Mouse (Mus musculus): ENCODE measurements around the gene Ywhab. TPM values are rescaled to one million over a fixed set of nuclear protein-coding genes. Genes with fewer than 3 reads are reported as not detected.

Gene Ywhab
- 487 and 519 TPM in 2 replicates for polyA plus RNA-seq (2015; fragmentation: Nextera tagmentation; extraction: Ambion mirVana)

DNA sequence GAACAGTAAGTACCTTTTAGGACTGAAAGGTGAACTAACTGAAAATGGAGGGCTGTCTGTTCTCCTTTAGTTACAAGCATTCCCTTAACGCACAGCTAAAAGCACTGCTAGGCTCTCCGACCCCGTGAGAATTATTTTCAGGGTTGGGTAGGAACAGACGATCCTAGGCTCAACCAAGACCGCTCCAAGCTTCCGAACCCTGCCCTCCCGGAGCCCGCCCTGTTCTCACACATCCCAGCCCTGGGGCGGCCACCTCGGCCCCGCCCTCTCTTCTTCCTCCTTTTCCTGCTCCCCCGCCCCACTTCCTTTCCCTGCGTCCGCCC is at the start of gene Ywhab:
TSS of gene Ywhab (plus strand) at position 307 of the 323 bp plus-strand sequence.
- H3K4me2 ChIP-seq, result peak within 1 kb of the TSS; percentile 68

DNA sequence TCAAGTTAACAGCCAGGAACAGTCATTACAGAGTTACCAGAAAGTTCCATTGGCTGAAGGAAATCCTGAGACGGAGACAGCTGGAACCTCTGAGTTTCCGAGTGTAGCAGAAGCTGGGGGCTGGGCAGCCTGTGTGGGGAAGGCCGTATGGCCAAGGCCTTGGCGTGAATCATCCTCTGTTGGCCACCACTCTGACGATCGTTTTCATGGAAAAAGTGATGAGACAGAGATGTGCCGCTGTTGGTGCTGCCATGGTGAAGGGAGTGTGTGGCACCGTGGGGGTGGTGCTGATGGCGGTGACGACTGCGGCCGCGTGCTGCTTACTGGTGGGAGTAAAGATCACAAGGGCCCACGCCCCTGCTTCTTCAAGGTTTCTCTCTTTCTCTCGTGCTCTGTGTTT is 48.5 kb upstream of the Ywhab start:
- Histone ChIP-seq H3K4me3 (replicated peaks) (no peak overlapping the region), H3K27me3 (replicated peaks) (peaks cover 7% of the 10 kb centered on the region; the same call in 1 of the 2 replicates), H3K4me2 (no peak overlapping the region), H3K9ac (replicated peaks) (no peak overlapping the region), H3K4me1 (no peaks in the 10 kb centered on the region), H3K27ac (replicated peaks) (no peak overlapping the region), H3K36me3 (no peaks in the 10 kb centered on the region), H3K9me3 (replicated peaks) (no peaks in the 10 kb centered on the region)
- 80% methylated on average over 15 of the region's 15 CpGs for WGBS
- no peak for ATAC-seq (ENCODE audit: low FRiP score)

More for the DNA sequence above, at the start of gene Ywhab:
- Histone ChIP-seq H3K36me3 (peaks cover 5% of the 10 kb centered on the region; the same call in 1 of the 2 replicates), H3K4me3 (replicated peaks) (peak within 1 kb of the TSS; percentile 97), H3K27ac (replicated peaks) (peak within 1 kb of the TSS; percentile 96), H3K9me3 (replicated peaks) (no peaks in the 10 kb centered on the region), H3K4me1 (peaks cover 30% of the 10 kb centered on the region), H3K9ac (replicated peaks) (peak within 1 kb of the TSS; percentile 96), H3K27me3 (replicated peaks) (no peaks in the 10 kb centered on the region)
- no peak for ATAC-seq (ENCODE audit: low FRiP score)
- WGBS, result under 1% methylated on average over 11 of the region's 14 CpGs

- H3K27ac ChIP-seq (replicated peaks), result no peak overlapping the region
- no peaks in the 10 kb centered on the region for H3K4me1 ChIP-seq
- no peak for ATAC-seq (ENCODE audit: low FRiP score)
- H3K4me2 ChIP-seq, result no peak overlapping the region
- no peak overlapping the region for H3K4me3 ChIP-seq (replicated peaks)
- no peaks in the 10 kb centered on the region for H3K36me3 ChIP-seq
- no peaks in the 10 kb centered on the region for H3K9me3 ChIP-seq (replicated peaks)
- H3K27me3 ChIP-seq (replicated peaks), result peaks cover 7% of the 10 kb centered on the region; the same call in 1 of the 2 replicates
- 71% methylated on average over 7 of the region's 7 CpGs for WGBS
- H3K9ac ChIP-seq (replicated peaks), result no peak overlapping the region
Measured at GRCm38 (mm10) chr2:163947976-163948375, 46.8 kb upstream of the Ywhab start.

DNA sequence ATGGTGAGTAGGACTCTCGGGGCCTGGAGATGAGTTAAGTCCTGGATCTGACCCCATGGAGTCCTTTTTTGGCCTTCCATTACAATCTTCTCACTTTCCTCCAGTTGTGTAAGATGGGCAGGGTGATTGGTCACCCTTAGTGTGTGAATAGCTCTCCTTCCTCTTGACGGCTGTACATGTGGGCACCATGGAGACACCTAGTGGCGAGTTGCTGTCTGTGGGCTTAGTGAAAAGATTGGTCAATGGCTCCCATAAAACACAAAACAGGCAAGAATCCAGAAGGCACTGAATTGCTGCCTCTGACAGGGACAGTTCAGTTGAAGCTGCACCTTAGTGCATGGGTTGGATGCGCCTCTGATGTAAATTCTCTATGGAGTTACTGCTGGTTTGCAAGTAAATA is 43.0 kb upstream of the Ywhab start:
- H3K9me3 ChIP-seq (replicated peaks), result no peaks in the 10 kb centered on the region
- no peak overlapping the region for H3K9ac ChIP-seq (replicated peaks)
- no peak overlapping the region for H3K27ac ChIP-seq (replicated peaks)
- H3K27me3 ChIP-seq (replicated peaks), result peaks cover 7% of the 10 kb centered on the region; the same call in 1 of the 2 replicates
- H3K4me3 ChIP-seq (replicated peaks), result no peak overlapping the region
- H3K4me1 ChIP-seq, result no peaks in the 10 kb centered on the region
- no peak; the same call in 1 of the 2 replicates for ATAC-seq (ENCODE audit: low FRiP score)
- H3K36me3 ChIP-seq, result no peaks in the 10 kb centered on the region
- H3K4me2 ChIP-seq, result no peak overlapping the region
- WGBS, result 22% methylated on average over 4 of the region's 4 CpGs

GRCm38 (mm10) chr2:163953622-163954310 is 41.0 kb upstream of the Ywhab start:
- Histone ChIP-seq H3K4me1 (no peaks in the 10 kb centered on the region), H3K36me3 (no peaks in the 10 kb centered on the region), H3K27ac (replicated peaks) (no peak overlapping the region), H3K9me3 (replicated peaks) (no peaks in the 10 kb centered on the region; the same call in 1 of the 2 replicates), H3K9ac (replicated peaks) (no peak overlapping the region), H3K4me2 (no peak overlapping the region), H3K27me3 (replicated peaks) (peaks cover 7% of the 10 kb centered on the region; the same call in 1 of the 2 replicates), H3K4me3 (replicated peaks) (no peak overlapping the region)
- ATAC-seq (ENCODE audit: low FRiP score), result no peak
- WGBS, result 34% methylated on average over 7 of the region's 7 CpGs

- H3K27ac ChIP-seq (replicated peaks), result no peak overlapping the region
- no peak overlapping the region for H3K9ac ChIP-seq (replicated peaks)
- ATAC-seq (ENCODE audit: low FRiP score), result no peak
- no peaks in the 10 kb centered on the region for H3K9me3 ChIP-seq (replicated peaks)
- no peak overlapping the region for H3K4me3 ChIP-seq (replicated peaks)
- no peaks in the 10 kb centered on the region for H3K36me3 ChIP-seq
- H3K27me3 ChIP-seq (replicated peaks), result peaks cover 3% of the 10 kb centered on the region; the same call in 1 of the 2 replicates
- peaks cover 5% of the 10 kb centered on the region for H3K4me1 ChIP-seq
- no peak overlapping the region for H3K4me2 ChIP-seq
- WGBS, result 59% methylated on average over 18 of the region's 19 CpGs
Measured at GRCm38 (mm10) chr2:163964606-163965560, 29.9 kb upstream of the Ywhab start.

DNA sequence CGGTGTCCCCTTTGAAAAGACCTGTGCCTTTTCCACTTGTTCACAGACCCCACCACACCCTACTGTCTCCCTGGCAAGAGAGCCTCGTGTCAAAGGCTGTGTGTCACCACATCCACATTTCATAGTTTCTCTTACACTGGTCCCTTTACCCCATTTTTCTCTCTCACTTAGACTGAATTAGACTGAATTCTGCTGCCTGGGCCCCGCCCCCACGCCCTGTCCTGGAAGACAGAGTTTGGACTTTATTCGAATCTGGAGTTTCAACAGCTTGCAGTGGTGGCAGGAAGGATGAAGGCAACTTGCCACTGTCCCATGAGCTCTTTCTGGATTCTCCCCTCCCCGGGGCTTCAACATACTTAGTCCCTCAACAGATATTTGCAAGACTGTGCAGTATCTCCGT is 29.1 kb upstream of the Ywhab start:
- Histone ChIP-seq H3K27me3 (replicated peaks) (peaks cover 3% of the 10 kb centered on the region; the same call in 1 of the 2 replicates), H3K4me3 (replicated peaks) (no peak overlapping the region), H3K9ac (replicated peaks) (no peak overlapping the region), H3K27ac (replicated peaks) (no peak overlapping the region), H3K36me3 (no peaks in the 10 kb centered on the region), H3K4me1 (peaks cover 5% of the 10 kb centered on the region), H3K4me2 (no peak overlapping the region), H3K9me3 (replicated peaks) (no peaks in the 10 kb centered on the region)
- ATAC-seq (ENCODE audit: low FRiP score), result no peak
- 67% methylated on average over 7 of the region's 7 CpGs for WGBS

DNA sequence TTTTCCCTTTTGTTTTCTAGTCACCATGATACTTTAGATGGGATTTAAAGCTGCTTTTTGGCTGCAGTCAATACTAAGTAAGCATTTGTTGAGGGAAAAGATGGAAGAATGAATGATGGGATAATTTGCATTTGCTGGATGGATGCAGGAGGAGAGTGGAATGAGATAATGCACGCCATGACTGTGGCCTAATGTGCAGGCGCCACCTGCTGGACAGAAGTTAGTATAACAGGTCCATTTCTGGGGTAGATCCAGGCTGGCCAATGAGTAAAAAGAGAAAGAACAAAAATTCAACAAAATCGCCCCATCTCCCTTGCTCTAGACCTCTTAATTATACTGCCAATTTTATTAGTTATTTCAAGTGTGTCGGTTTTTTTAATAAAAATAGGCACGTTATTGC is 26.2 kb upstream of the Ywhab start:
- peaks cover 3% of the 10 kb centered on the region; the same call in 1 of the 2 replicates for H3K27me3 ChIP-seq (replicated peaks)
- ATAC-seq (ENCODE audit: low FRiP score), result peak; percentile 41; the same call in 1 of the 2 replicates
- H3K4me1 ChIP-seq, result peaks cover 5% of the 10 kb centered on the region
- H3K4me2 ChIP-seq, result no peak overlapping the region
- H3K4me3 ChIP-seq (replicated peaks), result no peak overlapping the region
- H3K36me3 ChIP-seq, result no peaks in the 10 kb centered on the region
- H3K27ac ChIP-seq (replicated peaks), result no peak overlapping the region
- no peak overlapping the region for H3K9ac ChIP-seq (replicated peaks)
- WGBS, result 4% methylated on average over 5 of the region's 5 CpGs
- H3K9me3 ChIP-seq (replicated peaks), result no peaks in the 10 kb centered on the region

DNA sequence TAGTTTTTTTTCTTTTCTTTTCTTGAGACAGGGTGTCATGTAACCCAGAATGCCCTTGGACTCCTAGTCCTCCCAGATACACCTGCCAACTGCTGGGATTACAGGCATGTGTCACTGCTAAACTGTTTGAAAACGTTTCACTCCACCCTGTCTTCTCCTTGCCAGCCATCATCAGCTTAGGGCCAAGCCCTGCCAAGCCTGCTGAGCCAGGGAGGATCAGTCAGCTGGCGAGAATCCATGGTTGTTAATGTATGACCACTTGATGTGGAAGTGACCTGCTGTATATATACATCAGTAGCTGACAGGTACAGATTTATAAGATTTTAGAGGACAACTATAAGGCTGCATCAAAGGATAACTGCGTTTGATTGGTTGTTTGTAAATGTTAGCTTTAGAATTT is 24.4 kb upstream of the Ywhab start:
- H3K9ac ChIP-seq (replicated peaks), result no peak overlapping the region
- peaks cover 3% of the 10 kb centered on the region; the same call in 1 of the 2 replicates for H3K27me3 ChIP-seq (replicated peaks)
- H3K9me3 ChIP-seq (replicated peaks), result no peaks in the 10 kb centered on the region
- H3K4me2 ChIP-seq, result no peak overlapping the region
- H3K4me3 ChIP-seq (replicated peaks), result no peak overlapping the region
- ATAC-seq (ENCODE audit: low FRiP score), result no peak
- WGBS, result 54% methylated on average over 3 of the region's 3 CpGs
- H3K27ac ChIP-seq (replicated peaks), result no peak overlapping the region
- no peaks in the 10 kb centered on the region for H3K4me1 ChIP-seq
- H3K36me3 ChIP-seq, result no peaks in the 10 kb centered on the region

DNA sequence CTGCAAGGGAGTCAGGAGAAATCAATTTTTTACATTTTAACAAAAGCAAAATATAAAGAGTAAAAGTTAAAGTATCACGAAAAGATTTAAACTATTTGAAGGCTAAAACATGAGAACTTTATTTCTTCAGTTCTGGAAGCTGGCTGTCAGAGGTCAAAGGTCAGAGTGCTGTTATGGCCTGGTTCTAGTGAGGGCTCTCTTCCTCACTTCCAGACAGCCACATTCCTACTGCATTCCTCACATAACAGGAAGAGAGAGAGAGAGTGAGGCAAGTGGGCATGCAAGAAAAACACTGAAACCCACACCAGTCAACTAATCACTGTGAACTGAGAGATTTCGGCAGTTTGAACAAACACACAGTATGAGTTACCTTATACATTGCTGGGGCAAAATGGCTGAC is 20.7 kb upstream of the Ywhab start:
- H3K36me3 ChIP-seq, result no peaks in the 10 kb centered on the region
- H3K4me1 ChIP-seq, result no peaks in the 10 kb centered on the region
- H3K4me2 ChIP-seq, result no peak overlapping the region
- H3K4me3 ChIP-seq (replicated peaks), result no peak overlapping the region
- H3K27ac ChIP-seq (replicated peaks), result no peak overlapping the region
- H3K27me3 ChIP-seq (replicated peaks), result 0 out of 2 replicates have a peak, but pooled peaks cover 3% of the 10 kb centered on the region
- no peak overlapping the region for H3K9ac ChIP-seq (replicated peaks)
- no peak for ATAC-seq (ENCODE audit: low FRiP score)
- 91% methylated on average over 2 of the region's 2 CpGs for WGBS
- no peaks in the 10 kb centered on the region for H3K9me3 ChIP-seq (replicated peaks)

DNA sequence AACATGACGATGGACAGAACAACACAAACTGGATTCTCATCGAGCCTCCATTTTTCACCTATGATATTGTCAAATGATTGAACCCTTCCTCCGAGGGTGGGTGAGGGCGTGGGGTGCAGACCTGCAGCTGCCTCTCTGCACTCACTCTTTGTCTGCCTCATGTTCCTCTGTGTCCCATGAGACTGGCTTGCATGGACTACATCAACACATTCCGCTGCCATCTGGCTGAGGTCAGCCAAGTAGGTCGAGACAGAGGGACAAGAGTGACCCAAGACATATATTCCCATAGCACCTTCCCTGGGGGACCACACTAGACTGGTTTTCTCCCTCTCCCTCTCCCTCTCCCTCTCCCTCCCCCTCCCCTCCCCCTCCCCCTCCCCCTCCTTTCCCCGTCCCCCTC is 18.3 kb upstream of the Ywhab start:
- Histone ChIP-seq H3K27me3 (replicated peaks) (no peaks in the 10 kb centered on the region), H3K27ac (replicated peaks) (no peak overlapping the region), H3K4me2 (no peak overlapping the region), H3K36me3 (no peaks in the 10 kb centered on the region), H3K4me3 (replicated peaks) (no peak overlapping the region), H3K4me1 (no peaks in the 10 kb centered on the region), H3K9me3 (replicated peaks) (no peaks in the 10 kb centered on the region), H3K9ac (replicated peaks) (no peak overlapping the region)
- ATAC-seq (ENCODE audit: low FRiP score), result no peak
- 90% methylated on average over 6 of the region's 7 CpGs for WGBS
